ENCODE assay signal across 7 mouse cellular contexts in the genomic region with DNA sequence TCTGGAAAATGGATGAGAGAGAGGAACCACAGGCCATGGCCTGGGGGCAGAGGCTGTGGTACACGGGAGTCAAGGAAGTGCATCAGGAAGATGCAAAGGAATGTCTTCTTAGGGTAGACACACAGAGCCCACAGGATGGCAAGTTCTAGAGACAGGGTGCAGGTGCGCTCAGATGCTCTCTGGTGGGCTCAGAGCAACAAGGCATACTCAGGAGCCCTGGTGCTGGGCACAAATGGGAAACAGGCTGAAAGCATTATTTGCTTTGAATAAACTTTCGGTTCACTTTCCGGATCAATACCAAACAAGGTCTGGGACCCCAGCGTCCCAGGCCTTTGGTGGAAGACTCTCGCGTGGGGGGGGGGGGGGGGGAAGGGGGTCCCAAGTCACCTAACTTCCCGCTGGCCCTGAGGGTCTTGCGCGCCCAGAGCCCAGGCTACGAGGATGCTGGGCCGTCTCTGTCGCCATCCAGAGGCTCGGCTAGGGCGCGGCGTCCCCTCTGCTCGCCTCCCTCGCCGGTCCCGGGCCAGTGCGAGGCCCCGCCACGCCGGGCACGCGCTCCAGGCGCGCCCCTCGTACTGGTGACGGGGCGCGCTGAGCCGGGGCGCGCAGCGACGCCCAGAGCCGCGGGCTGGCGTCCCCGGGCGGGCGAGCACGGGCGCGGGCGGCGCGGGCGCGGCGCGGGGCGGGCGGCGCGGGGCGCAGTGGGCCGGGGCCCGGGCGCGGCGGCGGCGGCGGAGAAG. TPM values are rescaled to one million over a fixed set of nuclear protein-coding genes. Genes with fewer than 3 reads are reported as not detected.
DNase-seq lines count a peak whose midpoint lies in the region; ATAC-seq lines count a peak whose summit lies in the region.

Fam19a5 (plus strand) TSS at position 701 of the 740 bp plus-strand sequence.

- 4% methylated on average over 26 of the region's 67 CpGs for WGBS in hindbrain, embryonic 11.5 days
- WGBS in limb, embryonic 12.5 days: 1% methylated on average over 46 of the region's 67 CpGs

- no peaks in the 10 kb centered on the region for H3K36me3 ChIP-seq in hindbrain, embryonic 11.5 days (ENCODE audit: control insufficient read depth, insufficient read depth, low read length)
- no peaks in the 10 kb centered on the region for H3K36me3 ChIP-seq in limb, embryonic 12.5 days

- H3K27ac ChIP-seq in hindbrain, embryonic 11.5 days (ENCODE audit: low read depth, low read length): peak within 1 kb of the TSS; percentile 58
- H3K27ac ChIP-seq in limb, embryonic 12.5 days: no peak within 1 kb of the TSS

- DNase-seq in ovary, postnatal 36 days (ENCODE audit: low spot score): peak; percentile 23
- DNase-seq in ovary, adult 18-20 months (ENCODE audit: low spot score): no peak
- DNase-seq in cerebellum, postnatal 25 days: peak; percentile 79 to 90
- DNase-seq in hindbrain, embryonic 11.5 days (ENCODE audit: low spot score): peak; percentile 92
- DNase-seq in right cerebral cortex, adult 2 months (ENCODE audit: low spot score in 2 of 2): peak; percentile 37 to 54
- no peak for DNase-seq in yolk sac, embryonic 10.5 days (ENCODE audit: low spot score)

- no peaks in the 10 kb centered on the region for H3K9me3 ChIP-seq in hindbrain, embryonic 11.5 days (ENCODE audit: control insufficient read depth, low read length)
- H3K9me3 ChIP-seq in limb, embryonic 12.5 days: no peaks in the 10 kb centered on the region

- H3K9ac ChIP-seq in hindbrain, embryonic 11.5 days (ENCODE audit: low read depth, low read length): peak within 1 kb of the TSS; percentile 90
- H3K9ac ChIP-seq in limb, embryonic 12.5 days (replicated peaks): peak within 1 kb of the TSS; percentile 51

- peaks cover 3% of the 10 kb centered on the region; the same call in 1 of the 2 replicates for H3K4me1 ChIP-seq in hindbrain, embryonic 11.5 days (replicated peaks; ENCODE audit: control insufficient read depth, insufficient read depth, low read length)
- peaks cover 3% of the 10 kb centered on the region for H3K4me1 ChIP-seq in limb, embryonic 12.5 days (replicated peaks)

- H3K4me2 ChIP-seq in hindbrain, embryonic 11.5 days (replicated peaks; ENCODE audit: low read depth, low read length): peak within 1 kb of the TSS; percentile 84
- peak within 1 kb of the TSS; percentile 95 for H3K4me2 ChIP-seq in limb, embryonic 12.5 days

- H3K4me3 ChIP-seq in hindbrain, embryonic 11.5 days (ENCODE audit: low read depth, low read length): peak within 1 kb of the TSS; percentile 83
- peak within 1 kb of the TSS; percentile 51 for H3K4me3 ChIP-seq in limb, embryonic 12.5 days (replicated peaks)

- peak; percentile 85 for ATAC-seq in hindbrain, embryonic 11.5 days (ENCODE audit: low FRiP score)
- no peak for ATAC-seq in limb, embryonic 12.5 days (ENCODE audit: insufficient number of reproducible peaks, insufficient read depth, low FRiP score, low TSS enrichment, low read depth)

- H3K27me3 ChIP-seq in hindbrain, embryonic 11.5 days (ENCODE audit: control insufficient read depth, insufficient read depth, low read length): peaks cover 2% of the 10 kb centered on the region; the same call in 1 of the 2 replicates
- H3K27me3 ChIP-seq in limb, embryonic 12.5 days: peaks cover 92% of the 10 kb centered on the region

RNA-seq across cellular contexts. Expression of gene Fam19a5, which starts in this region (rescaled TPM):
- polyA plus RNA-seq in hindbrain, embryonic 11.5 days (2014; fragmentation: Nextera tagmentation; extraction: Ambion mirVana): 8.4 and 9.6 TPM in 2 replicates
- polyA plus RNA-seq in limb, embryonic 12.5 days (2016; fragmentation: Nextera tagmentation; extraction: Ambion mirVana): 2.6 and 3.5 TPM in 2 replicates

Comparison
In these comparisons a context has a peak if more than half of its experiments do, and no peak if none do; other contexts are left out.
1. DNase-seq: peak in ovary, postnatal 36 days (single experiment), cerebellum, postnatal 25 days (2 of 2), hindbrain, embryonic 11.5 days (single experiment) and right cerebral cortex, adult 2 months (2 of 2); none in ovary, adult 18-20 months (single experiment) and yolk sac, embryonic 10.5 days (single experiment).